Mouse (Mus musculus) heart, postnatal 0 days (tissue): ENCODE measurements around the gene Tm4sf4.

Experiments used
- CTCF ChIP-seq: IDR thresholded peaks from 2 replicates; pipeline ENCODE4 v1.5.1; 2016; ENCODE audit warnings: antibody characterized with exemption, control low read depth, low read depth
- EP300 ChIP-seq: IDR thresholded peaks from 2 replicates; pipeline ENCODE4 v1.6.1; 2016; ENCODE audit warnings: antibody characterized with exemption, low read depth

- TF ChIP-seq CTCF (no peak), EP300 (no peak)
Measured at GRCm38 (mm10) chr3:57428682-57429464, 3.8 kb downstream of the Tm4sf4 start.
